Mouse (Mus musculus): ENCODE results near the gene Keg1. TPM values are rescaled to one million over a fixed set of nuclear protein-coding genes. Genes with fewer than 3 reads are reported as not detected.
"Not testable (repeated sequence)": the region's sequence is repeated elsewhere in the genome, so short reads cannot be mapped to it uniquely, and the experiment has no call there.

The Keg1 gene
- not detected in 2 replicates for polyA plus RNA-seq (2015; fragmentation: Nextera tagmentation; extraction: Ambion mirVana)

GRCm38 (mm10) chr19:12695590-12695989 is at the start of gene Keg1:
Gene Keg1, plus strand, starts transcription at chr19:12695786.
- WGBS, result 86% methylated on average over 3 of the region's 3 CpGs
- no peak within 1 kb of the TSS for H3K9ac ChIP-seq
- no peaks in the 10 kb centered on the region for H3K36me3 ChIP-seq (replicated peaks)
- no peaks in the 10 kb centered on the region for H3K9me3 ChIP-seq
- no peaks in the 10 kb centered on the region for H3K4me1 ChIP-seq
- H3K4me2 ChIP-seq, result no peak within 1 kb of the TSS
- no peak for ATAC-seq (replicated peaks)
- H3K4me3 ChIP-seq, result no peak within 1 kb of the TSS
- H3K27me3 ChIP-seq (replicated peaks), result no peaks in the 10 kb centered on the region
- no peak within 1 kb of the TSS for H3K27ac ChIP-seq

- Histone ChIP-seq H3K27ac (no peak overlapping the region), H3K36me3 (replicated peaks) (no peaks in the 10 kb centered on the region)
- ATAC-seq (replicated peaks), result no peak
Measured at GRCm38 (mm10) chr19:12649511-12649910, 46.1 kb upstream of the Keg1 start.

GRCm38 (mm10) chr19:12666156-12666555 is 29.4 kb upstream of the Keg1 start:
- Histone ChIP-seq H3K9me3 (no peaks in the 10 kb centered on the region), H3K27ac (no peak overlapping the region), H3K9ac (no peak overlapping the region), H3K4me2 (no peak overlapping the region), H3K4me3 (no peak overlapping the region), H3K27me3 (replicated peaks) (no peaks in the 10 kb centered on the region), H3K4me1 (no peaks in the 10 kb centered on the region), H3K36me3 (replicated peaks) (no peaks in the 10 kb centered on the region)
- 76% methylated on average over 1 of the region's 1 CpGs for WGBS
- ATAC-seq (replicated peaks), result no peak

More at GRCm38 (mm10) chr19:12649511-12649910, 46.1 kb upstream of the Keg1 start:
- H3K4me1 ChIP-seq, result no peaks in the 10 kb centered on the region
- no peaks in the 10 kb centered on the region for H3K27me3 ChIP-seq (replicated peaks)
- H3K4me3 ChIP-seq, result no peak overlapping the region
- no peak overlapping the region for H3K4me2 ChIP-seq
- H3K9ac ChIP-seq, result no peak overlapping the region
- H3K9me3 ChIP-seq, result no peaks in the 10 kb centered on the region

GRCm38 (mm10) chr19:12668601-12669000 is 27.0 kb upstream of the Keg1 start:
- not testable (repeated sequence) for ATAC-seq (replicated peaks); H3K4me1 ChIP-seq; H3K4me3 ChIP-seq; H3K27me3 ChIP-seq (replicated peaks); H3K4me2 ChIP-seq; H3K9ac ChIP-seq; H3K36me3 ChIP-seq (replicated peaks); H3K9me3 ChIP-seq; H3K27ac ChIP-seq
- 100% methylated on average over 3 of the region's 3 CpGs for WGBS

GRCm38 (mm10) chr19:12670139-12670538 is 25.4 kb upstream of the Keg1 start, which contains the start of gene Olfr1442:
Gene Olfr1442, plus strand, starts transcription at chr19:12670439.
- H3K4me3 ChIP-seq, result no peak within 1 kb of the TSS
- no peaks in the 10 kb centered on the region for H3K36me3 ChIP-seq (replicated peaks)
- ATAC-seq (replicated peaks), result no peak
- no peaks in the 10 kb centered on the region for H3K9me3 ChIP-seq
- H3K4me1 ChIP-seq, result no peaks in the 10 kb centered on the region
- no peak within 1 kb of the TSS for H3K27ac ChIP-seq
- no peak within 1 kb of the TSS for H3K9ac ChIP-seq
- no peak within 1 kb of the TSS for H3K4me2 ChIP-seq
- H3K27me3 ChIP-seq (replicated peaks), result no peaks in the 10 kb centered on the region

GRCm38 (mm10) chr19:12671051-12671450 is 24.5 kb upstream of the Keg1 start:
- H3K36me3 ChIP-seq (replicated peaks), result no peaks in the 10 kb centered on the region
- H3K9me3 ChIP-seq, result no peaks in the 10 kb centered on the region
- WGBS, result 90% methylated on average over 4 of the region's 4 CpGs
- H3K27me3 ChIP-seq (replicated peaks), result no peaks in the 10 kb centered on the region
- H3K9ac ChIP-seq, result no peak overlapping the region
- no peak for ATAC-seq (replicated peaks)
- H3K4me1 ChIP-seq, result no peaks in the 10 kb centered on the region
- no peak overlapping the region for H3K4me2 ChIP-seq
- no peak overlapping the region for H3K4me3 ChIP-seq
- H3K27ac ChIP-seq, result no peak overlapping the region

GRCm38 (mm10) chr19:12677812-12678211 is 17.8 kb upstream of the Keg1 start, which contains the start of gene Olfr1443:
Gene Olfr1443, plus strand, starts transcription at chr19:12678112.
- Histone ChIP-seq H3K4me1 (no peaks in the 10 kb centered on the region), H3K9me3 (no peaks in the 10 kb centered on the region), H3K9ac (no peak within 1 kb of the TSS), H3K4me2 (no peak within 1 kb of the TSS), H3K27me3 (replicated peaks) (no peaks in the 10 kb centered on the region), H3K27ac (no peak within 1 kb of the TSS), H3K36me3 (replicated peaks) (no peaks in the 10 kb centered on the region), H3K4me3 (no peak within 1 kb of the TSS)
- WGBS, result 73% methylated on average over 3 of the region's 3 CpGs
- ATAC-seq (replicated peaks), result no peak

- Histone ChIP-seq H3K36me3 (replicated peaks) (no peaks in the 10 kb centered on the region), H3K4me2 (no peak overlapping the region), H3K9ac (no peak overlapping the region), H3K9me3 (no peaks in the 10 kb centered on the region), H3K27me3 (replicated peaks) (no peaks in the 10 kb centered on the region), H3K27ac (no peak overlapping the region), H3K4me3 (no peak overlapping the region), H3K4me1 (no peaks in the 10 kb centered on the region)
- no peak for ATAC-seq (replicated peaks)
Measured at GRCm38 (mm10) chr19:12684638-12685037, 10.9 kb upstream of the Keg1 start.

- no peaks in the 10 kb centered on the region for H3K27me3 ChIP-seq (replicated peaks)
- H3K36me3 ChIP-seq (replicated peaks), result no peaks in the 10 kb centered on the region
- no peak overlapping the region for H3K4me3 ChIP-seq
- H3K4me1 ChIP-seq, result no peaks in the 10 kb centered on the region
- H3K27ac ChIP-seq, result no peak overlapping the region
- no peak for ATAC-seq (replicated peaks)
- H3K9me3 ChIP-seq, result no peaks in the 10 kb centered on the region
- no peak overlapping the region for H3K4me2 ChIP-seq
- no peak overlapping the region for H3K9ac ChIP-seq
Measured at GRCm38 (mm10) chr19:12685231-12685630, 10.4 kb upstream of the Keg1 start.

GRCm38 (mm10) chr19:12696221-12696620 is 635 bp downstream of the Keg1 start:
- no peak for ATAC-seq (replicated peaks)
- Histone ChIP-seq H3K27ac (no peak overlapping the region), H3K9ac (no peak overlapping the region), H3K4me1 (no peaks in the 10 kb centered on the region), H3K4me2 (no peak overlapping the region), H3K36me3 (replicated peaks) (no peaks in the 10 kb centered on the region), H3K4me3 (no peak overlapping the region), H3K27me3 (replicated peaks) (no peaks in the 10 kb centered on the region), H3K9me3 (no peaks in the 10 kb centered on the region)

GRCm38 (mm10) chr19:12708458-12708857 is 12.9 kb downstream of the Keg1 start:
- no peaks in the 10 kb centered on the region for H3K36me3 ChIP-seq (replicated peaks)
- ATAC-seq (replicated peaks), result no peak
- no peak overlapping the region for H3K9ac ChIP-seq
- no peaks in the 10 kb centered on the region for H3K4me1 ChIP-seq
- H3K9me3 ChIP-seq, result no peaks in the 10 kb centered on the region
- H3K27ac ChIP-seq, result no peak overlapping the region
- H3K4me2 ChIP-seq, result no peak overlapping the region
- 78% methylated on average over 2 of the region's 2 CpGs for WGBS
- H3K4me3 ChIP-seq, result no peak overlapping the region
- H3K27me3 ChIP-seq (replicated peaks), result no peaks in the 10 kb centered on the region

GRCm38 (mm10) chr19:12708986-12709385 is 13.4 kb downstream of the Keg1 start:
- Histone ChIP-seq H3K4me3 (no peak overlapping the region), H3K4me1 (no peaks in the 10 kb centered on the region), H3K27me3 (replicated peaks) (no peaks in the 10 kb centered on the region), H3K36me3 (replicated peaks) (no peaks in the 10 kb centered on the region), H3K9ac (no peak overlapping the region), H3K27ac (no peak overlapping the region), H3K9me3 (no peaks in the 10 kb centered on the region), H3K4me2 (no peak overlapping the region)
- no peak for ATAC-seq (replicated peaks)

- Histone ChIP-seq H3K27me3 (replicated peaks) (no peaks in the 10 kb centered on the region), H3K4me1 (no peaks in the 10 kb centered on the region)
- 89% methylated on average over 6 of the region's 6 CpGs for WGBS
Measured at GRCm38 (mm10) chr19:12719189-12719588, 23.6 kb downstream of the Keg1 start.

GRCm38 (mm10) chr19:12720463-12720862 is 24.9 kb downstream of the Keg1 start:
- H3K9ac ChIP-seq, result no peak overlapping the region
- H3K36me3 ChIP-seq (replicated peaks), result no peaks in the 10 kb centered on the region
- no peak overlapping the region for H3K4me3 ChIP-seq
- WGBS, result 63% methylated on average over 2 of the region's 2 CpGs
- no peak overlapping the region for H3K27ac ChIP-seq
- no peaks in the 10 kb centered on the region for H3K9me3 ChIP-seq
- no peak overlapping the region for H3K4me2 ChIP-seq
- ATAC-seq (replicated peaks), result no peak
- no peaks in the 10 kb centered on the region for H3K27me3 ChIP-seq (replicated peaks)
- H3K4me1 ChIP-seq, result no peaks in the 10 kb centered on the region

More at GRCm38 (mm10) chr19:12719189-12719588, 23.6 kb downstream of the Keg1 start:
- ATAC-seq (replicated peaks), result no peak
- no peak overlapping the region for H3K27ac ChIP-seq
- no peaks in the 10 kb centered on the region for H3K36me3 ChIP-seq (replicated peaks)
- H3K4me2 ChIP-seq, result no peak overlapping the region
- no peaks in the 10 kb centered on the region for H3K9me3 ChIP-seq
- H3K4me3 ChIP-seq, result no peak overlapping the region
- no peak overlapping the region for H3K9ac ChIP-seq

Data from midbrain, embryonic 15.5 days (tissue).